Mouse (Mus musculus): ENCODE results near the gene Mpv17. TPM values are rescaled to one million over a fixed set of nuclear protein-coding genes. Genes with fewer than 3 reads are reported as not detected.

Gene Mpv17
- polyA plus RNA-seq (2015; fragmentation: Nextera tagmentation; extraction: Ambion mirVana): 79.0 and 79.3 TPM in 2 replicates

DNA sequence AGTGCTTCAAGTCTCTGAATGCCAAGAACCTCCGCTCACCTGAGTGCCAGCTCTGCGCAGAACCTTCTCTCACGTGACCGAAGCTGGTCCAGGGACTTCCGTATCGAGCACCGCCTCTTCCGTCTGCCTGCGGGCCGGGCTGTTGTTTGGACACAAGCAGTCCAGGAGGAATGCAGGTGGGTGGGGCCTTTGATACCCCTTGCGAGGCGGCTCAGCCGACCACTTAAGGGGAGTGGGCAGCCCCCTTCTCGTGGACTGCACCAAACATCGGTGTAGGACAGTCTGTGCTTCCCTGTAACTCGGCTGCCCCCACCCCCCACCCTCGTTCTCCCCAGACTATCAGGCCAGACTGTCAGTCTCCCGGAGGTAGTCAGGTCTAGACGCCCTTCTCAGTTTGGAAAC, at the start of gene Mpv17:
TSS of gene Mpv17 (minus strand) at position 100 of the 402 bp plus-strand sequence.
- under 1% methylated on average over 19 of the region's 19 CpGs for WGBS
- H3K4me3 ChIP-seq (ENCODE audit: low read length): peak within 1 kb of the TSS; percentile 68
- H3K4me2 ChIP-seq (replicated peaks; ENCODE audit: low read depth, low read length): peak within 1 kb of the TSS; percentile 93
- H3K9ac ChIP-seq (replicated peaks; ENCODE audit: low read length): peak within 1 kb of the TSS; percentile 75
- H3K9me3 ChIP-seq (ENCODE audit: low read length): no peaks in the 10 kb centered on the region
- peaks cover 24% of the 10 kb centered on the region for H3K36me3 ChIP-seq (ENCODE audit: insufficient read depth, low read length)
- ATAC-seq (ENCODE audit: low FRiP score, low TSS enrichment): peak; percentile 96
- H3K27ac ChIP-seq (ENCODE audit: low read length): peak within 1 kb of the TSS; percentile 61
- H3K27me3 ChIP-seq (ENCODE audit: insufficient read depth, low read length): no peaks in the 10 kb centered on the region
- H3K4me1 ChIP-seq (ENCODE audit: insufficient read depth, low read length): peaks cover 13% of the 10 kb centered on the region

DNA sequence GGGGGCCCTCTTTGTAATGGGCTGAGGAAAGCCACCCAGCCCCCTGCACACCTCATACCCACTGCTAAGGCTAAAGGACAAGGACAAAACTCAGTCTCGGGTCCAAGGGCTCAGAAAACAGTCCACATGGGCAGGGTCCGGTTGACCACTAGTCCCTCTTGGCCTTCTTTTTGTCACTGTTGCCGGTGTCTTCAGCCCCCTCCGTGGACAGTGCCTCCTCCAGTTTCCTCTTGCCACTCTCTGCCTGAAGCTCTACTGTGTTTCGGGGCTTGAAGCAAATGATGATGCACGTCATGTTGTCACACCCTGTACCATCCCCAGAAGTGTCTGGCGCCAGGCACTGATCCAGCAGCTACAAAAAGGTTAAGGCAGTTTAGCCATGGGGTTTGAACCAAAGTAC, 48.9 kb upstream of the Mpv17 start:
- peak overlapping the region; percentile 93; the same call in 1 of the 2 replicates for H3K27ac ChIP-seq (ENCODE audit: low read length)
- H3K9me3 ChIP-seq (ENCODE audit: low read length): peaks cover 6% of the 10 kb centered on the region
- H3K4me2 ChIP-seq (replicated peaks; ENCODE audit: low read depth, low read length): peak overlapping the region; percentile 77
- H3K4me3 ChIP-seq (ENCODE audit: low read length): peak overlapping the region; percentile 75
- ATAC-seq (ENCODE audit: low FRiP score, low TSS enrichment): no peak
- H3K36me3 ChIP-seq (ENCODE audit: insufficient read depth, low read length): peaks cover 72% of the 10 kb centered on the region
- WGBS: 87% methylated on average over 7 of the region's 7 CpGs
- no peaks in the 10 kb centered on the region for H3K27me3 ChIP-seq (ENCODE audit: insufficient read depth, low read length)
- peak overlapping the region; percentile 77; the same call in 1 of the 2 replicates for H3K9ac ChIP-seq (replicated peaks; ENCODE audit: low read length)
- H3K4me1 ChIP-seq (ENCODE audit: insufficient read depth, low read length): peaks cover 21% of the 10 kb centered on the region

DNA sequence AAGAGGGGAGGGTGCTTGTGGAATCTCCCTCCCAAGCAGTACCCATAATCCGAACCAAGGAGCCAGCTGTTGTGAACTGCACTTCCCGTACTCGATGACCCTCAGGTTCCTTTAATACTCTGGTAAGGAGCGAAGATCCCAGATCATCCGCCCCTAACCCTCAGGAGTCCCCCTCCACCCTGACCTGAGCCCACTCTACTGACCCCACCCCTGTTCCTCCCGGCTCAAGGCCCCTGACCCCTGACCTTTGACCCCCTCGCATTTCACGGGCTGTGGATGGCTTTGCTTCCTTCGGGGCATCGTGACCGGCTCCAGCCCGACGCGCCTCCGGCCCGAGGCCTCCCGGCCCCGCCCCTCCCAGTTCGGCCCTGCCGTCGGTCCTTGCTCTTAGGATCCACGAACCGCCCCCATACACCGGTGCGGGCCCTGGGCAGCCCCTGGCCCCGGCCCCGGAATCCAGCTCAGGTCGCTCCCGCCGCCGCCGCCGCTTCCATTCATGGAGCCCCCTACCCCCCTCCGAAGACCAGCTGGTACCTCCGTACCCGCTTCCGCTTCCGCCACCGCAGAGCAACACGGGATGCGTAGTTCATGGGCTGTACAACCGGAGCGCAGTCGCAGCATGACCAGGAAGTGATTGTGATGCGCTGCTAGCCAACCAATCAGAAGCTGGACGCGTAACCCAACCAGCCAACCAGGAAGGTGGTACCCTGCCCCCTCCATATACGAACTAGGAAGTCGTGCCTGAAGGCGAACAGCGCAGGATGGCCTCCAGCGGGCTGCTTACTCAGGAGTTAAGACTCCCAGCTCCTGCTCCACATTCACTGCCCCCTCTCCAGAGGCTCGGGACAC, 47.9 kb upstream of the Mpv17 start, which contains the start of gene Zfp513:
TSS of gene Zfp513 (minus strand) at position 562 of the 849 bp plus-strand sequence.
- peak; percentile 98 for ATAC-seq (ENCODE audit: low FRiP score, low TSS enrichment)

DNA sequence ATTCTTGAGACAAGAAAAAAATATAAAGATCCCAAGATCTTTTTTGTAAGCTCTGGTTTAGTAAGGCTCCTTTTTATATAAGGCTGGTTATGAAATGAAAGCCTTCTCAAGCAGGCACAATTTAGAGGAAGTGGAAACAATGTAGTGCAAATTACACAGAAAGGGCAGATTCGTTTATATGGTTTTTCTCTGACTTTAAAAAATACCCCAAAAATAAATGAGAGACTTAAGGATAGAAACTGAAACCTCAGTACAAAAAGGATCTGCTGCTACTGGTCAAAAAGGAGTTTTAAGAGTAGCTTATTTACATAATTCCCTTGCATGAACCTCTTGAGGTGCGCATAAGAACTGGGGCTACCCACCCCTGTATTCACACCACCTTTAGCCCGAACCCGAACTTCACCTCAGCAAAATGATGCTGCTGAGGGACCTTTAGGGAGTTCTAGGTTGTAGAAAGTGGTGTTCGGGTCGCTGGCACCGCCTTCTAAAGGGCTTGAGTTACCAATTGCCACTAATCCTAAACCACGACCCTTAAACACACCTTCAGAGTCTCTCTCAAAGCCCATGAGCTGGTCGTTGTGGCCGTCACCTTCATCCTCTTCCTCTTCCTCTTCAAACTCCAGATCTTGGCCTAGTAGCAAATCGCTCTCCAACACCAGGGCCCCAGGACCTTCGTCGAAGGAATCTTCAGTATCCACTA, 47.1 kb upstream of the Mpv17 start:
- peak overlapping the region; percentile 87 for H3K4me2 ChIP-seq (replicated peaks; ENCODE audit: low read depth, low read length)
- peak overlapping the region; percentile 84 for H3K9ac ChIP-seq (replicated peaks; ENCODE audit: low read length)
- H3K27ac ChIP-seq (ENCODE audit: low read length): peak overlapping the region; percentile 80
- H3K9me3 ChIP-seq (ENCODE audit: low read length): peaks cover 6% of the 10 kb centered on the region
- H3K4me1 ChIP-seq (ENCODE audit: insufficient read depth, low read length): peaks cover 21% of the 10 kb centered on the region
- H3K27me3 ChIP-seq (ENCODE audit: insufficient read depth, low read length): no peaks in the 10 kb centered on the region
- H3K36me3 ChIP-seq (ENCODE audit: insufficient read depth, low read length): peaks cover 78% of the 10 kb centered on the region
- no peak for ATAC-seq (ENCODE audit: low FRiP score, low TSS enrichment)
- WGBS: 13% methylated on average over 13 of the region's 13 CpGs
- peak overlapping the region; percentile 75 for H3K4me3 ChIP-seq (ENCODE audit: low read length)

More for the DNA sequence above, 47.9 kb upstream of the Mpv17 start, which contains the start of gene Zfp513:
- Histone ChIP-seq H3K4me2 (replicated peaks; ENCODE audit: low read depth, low read length) (peak within 1 kb of the TSS; percentile 87), H3K36me3 (ENCODE audit: insufficient read depth, low read length) (peaks cover 73% of the 10 kb centered on the region), H3K27ac (ENCODE audit: low read length) (peak within 1 kb of the TSS; percentile 93), H3K9me3 (ENCODE audit: low read length) (peaks cover 6% of the 10 kb centered on the region), H3K27me3 (ENCODE audit: insufficient read depth, low read length) (no peaks in the 10 kb centered on the region), H3K4me3 (ENCODE audit: low read length) (peak within 1 kb of the TSS; percentile 75), H3K4me1 (ENCODE audit: insufficient read depth, low read length) (peaks cover 21% of the 10 kb centered on the region), H3K9ac (replicated peaks; ENCODE audit: low read length) (peak within 1 kb of the TSS; percentile 84)
- under 1% methylated on average over 53 of the region's 53 CpGs for WGBS

DNA sequence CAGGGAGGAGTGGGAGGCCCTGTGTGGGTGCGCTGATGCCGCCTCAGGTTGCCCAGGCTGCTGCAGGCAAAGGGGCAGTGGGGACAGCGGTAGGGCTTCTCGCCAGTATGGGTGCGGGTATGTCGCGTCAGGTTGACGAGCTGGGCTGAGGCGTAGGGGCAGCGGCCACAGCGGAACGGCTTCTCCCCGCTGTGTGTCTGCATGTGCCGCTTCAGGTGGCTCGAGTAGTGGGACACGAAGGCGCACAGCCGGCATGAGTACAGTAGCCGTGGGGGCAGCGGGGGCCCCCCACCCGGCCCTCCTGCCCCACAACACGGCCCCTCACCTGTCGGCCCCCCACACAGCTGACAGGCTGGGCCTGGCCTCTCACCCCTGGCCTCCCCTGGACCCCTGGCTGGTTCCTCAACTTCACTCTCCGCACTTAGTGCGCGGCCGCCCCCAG, 46.3 kb upstream of the Mpv17 start:
- no peak overlapping the region for H3K4me3 ChIP-seq (ENCODE audit: low read length)
- peaks cover 78% of the 10 kb centered on the region for H3K36me3 ChIP-seq (ENCODE audit: insufficient read depth, low read length)
- no peaks in the 10 kb centered on the region for H3K27me3 ChIP-seq (ENCODE audit: insufficient read depth, low read length)
- H3K27ac ChIP-seq (ENCODE audit: low read length): no peak overlapping the region
- peak overlapping the region; percentile 87; the same call in 1 of the 2 replicates for H3K4me2 ChIP-seq (replicated peaks; ENCODE audit: low read depth, low read length)
- H3K9me3 ChIP-seq (ENCODE audit: low read length): peaks cover 6% of the 10 kb centered on the region
- 83% methylated on average over 27 of the region's 27 CpGs for WGBS
- peaks cover 21% of the 10 kb centered on the region for H3K4me1 ChIP-seq (ENCODE audit: insufficient read depth, low read length)
- no peak overlapping the region for H3K9ac ChIP-seq (replicated peaks; ENCODE audit: low read length)
- no peak for ATAC-seq (ENCODE audit: low FRiP score, low TSS enrichment)

DNA sequence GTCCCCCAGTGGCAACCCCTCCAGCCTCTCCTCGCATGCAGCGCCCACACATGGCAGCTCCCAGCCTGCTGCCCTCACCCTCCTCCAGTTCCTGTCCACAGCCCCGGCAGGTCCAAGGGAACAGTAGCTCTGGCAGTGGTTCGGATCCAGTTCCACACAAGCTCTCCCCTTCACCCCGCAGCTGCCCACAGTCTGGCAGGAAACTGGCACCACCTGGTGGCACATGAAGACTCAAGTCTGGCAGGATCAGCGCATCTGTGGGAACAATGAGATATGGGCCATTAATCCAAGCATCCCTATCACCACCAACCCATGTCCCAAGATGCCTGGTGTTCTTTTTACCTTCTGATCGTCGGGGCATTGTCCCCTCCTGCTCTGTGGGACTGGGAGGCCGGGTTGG, 45.8 kb upstream of the Mpv17 start:
- peaks cover 21% of the 10 kb centered on the region for H3K4me1 ChIP-seq (ENCODE audit: insufficient read depth, low read length)
- H3K27me3 ChIP-seq (ENCODE audit: insufficient read depth, low read length): no peaks in the 10 kb centered on the region
- H3K9me3 ChIP-seq (ENCODE audit: low read length): peaks cover 6% of the 10 kb centered on the region
- no peak overlapping the region for H3K4me3 ChIP-seq (ENCODE audit: low read length)
- H3K36me3 ChIP-seq (ENCODE audit: insufficient read depth, low read length): peaks cover 76% of the 10 kb centered on the region
- no peak for ATAC-seq (ENCODE audit: low FRiP score, low TSS enrichment)
- no peak overlapping the region for H3K27ac ChIP-seq (ENCODE audit: low read length)
- peak overlapping the region; percentile 17; the same call in 1 of the 2 replicates for H3K9ac ChIP-seq (replicated peaks; ENCODE audit: low read length)
- WGBS: 67% methylated on average over 9 of the region's 9 CpGs
- H3K4me2 ChIP-seq (replicated peaks; ENCODE audit: low read depth, low read length): no peak overlapping the region

DNA sequence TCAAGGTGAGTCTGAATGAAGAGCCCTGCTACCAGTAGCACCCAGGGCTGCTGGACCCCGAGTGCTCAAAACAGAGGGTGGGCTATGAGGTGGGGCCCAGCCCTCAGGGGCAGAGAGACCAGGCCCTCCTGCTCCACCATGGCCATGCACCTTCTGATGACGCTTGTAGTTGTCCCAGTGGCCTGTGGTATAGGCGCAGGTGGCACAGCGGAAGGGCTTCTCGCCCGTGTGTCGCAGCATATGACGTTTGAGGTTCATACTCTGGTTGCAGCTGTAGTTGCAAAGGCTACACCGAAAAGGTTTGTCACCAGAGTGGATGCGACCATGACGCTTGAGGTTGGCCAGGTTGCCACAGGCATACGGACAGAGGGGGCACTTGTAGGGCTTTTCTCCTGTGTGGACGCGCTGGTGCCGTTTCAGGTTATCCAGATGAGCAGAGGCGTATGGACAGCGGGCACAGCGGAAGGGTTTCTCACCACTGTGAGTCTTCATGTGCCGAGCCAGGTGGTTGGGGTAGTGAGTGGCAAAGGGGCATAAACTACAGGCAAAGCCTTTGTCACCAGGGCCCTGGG, 45.4 kb upstream of the Mpv17 start:
- Histone ChIP-seq H3K9me3 (ENCODE audit: low read length) (peaks cover 6% of the 10 kb centered on the region), H3K27ac (ENCODE audit: low read length) (no peak overlapping the region), H3K4me3 (ENCODE audit: low read length) (no peak overlapping the region), H3K27me3 (ENCODE audit: insufficient read depth, low read length) (no peaks in the 10 kb centered on the region), H3K4me2 (replicated peaks; ENCODE audit: low read depth, low read length) (no peak overlapping the region), H3K4me1 (ENCODE audit: insufficient read depth, low read length) (peaks cover 21% of the 10 kb centered on the region), H3K9ac (replicated peaks; ENCODE audit: low read length) (peak overlapping the region; percentile 17; the same call in 1 of the 2 replicates), H3K36me3 (ENCODE audit: insufficient read depth, low read length) (peaks cover 75% of the 10 kb centered on the region)
- 93% methylated on average over 19 of the region's 19 CpGs for WGBS
- no peak for ATAC-seq (ENCODE audit: low FRiP score, low TSS enrichment)

DNA sequence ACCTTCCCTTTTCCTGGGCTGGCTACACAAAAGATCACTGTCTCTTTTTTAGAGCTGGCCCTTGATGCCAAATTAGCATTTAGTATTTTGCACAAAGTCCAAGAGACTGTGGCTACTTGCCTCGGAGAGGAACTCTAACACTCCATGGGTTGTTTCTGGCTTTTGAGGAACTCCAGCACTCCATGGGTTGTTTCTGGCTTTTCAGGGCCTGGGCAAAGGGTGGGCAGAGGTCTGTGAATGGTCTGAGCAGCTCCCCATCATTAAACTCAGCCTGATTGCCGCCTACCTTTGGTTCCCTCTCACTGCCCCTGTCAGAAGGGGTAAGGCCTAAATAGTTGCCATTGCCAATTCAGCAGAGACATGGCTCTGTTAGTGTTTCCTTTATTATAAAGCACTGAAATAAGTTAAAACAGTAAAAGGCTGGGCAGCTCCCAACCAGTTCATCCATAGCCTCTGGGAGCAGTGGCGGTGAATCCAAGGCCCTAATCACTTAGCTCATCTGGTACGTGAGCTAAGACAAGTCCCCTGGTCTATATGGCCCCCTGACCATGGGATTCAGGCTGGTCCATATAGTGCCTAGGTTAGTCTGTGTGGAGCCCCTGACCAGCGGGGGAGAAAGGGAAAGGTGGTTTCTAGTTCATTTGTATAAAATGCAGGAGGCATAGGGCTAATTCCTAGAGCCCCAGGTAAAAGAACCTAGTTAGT, 44.7 kb upstream of the Mpv17 start:
- Histone ChIP-seq H3K36me3 (ENCODE audit: insufficient read depth, low read length) (peaks cover 68% of the 10 kb centered on the region), H3K9ac (replicated peaks; ENCODE audit: low read length) (no peak overlapping the region), H3K9me3 (ENCODE audit: low read length) (peaks cover 6% of the 10 kb centered on the region), H3K4me3 (ENCODE audit: low read length) (no peak overlapping the region), H3K27ac (ENCODE audit: low read length) (no peak overlapping the region), H3K4me2 (replicated peaks; ENCODE audit: low read depth, low read length) (no peak overlapping the region), H3K27me3 (ENCODE audit: insufficient read depth, low read length) (no peaks in the 10 kb centered on the region), H3K4me1 (ENCODE audit: insufficient read depth, low read length) (peaks cover 27% of the 10 kb centered on the region)
- 81% methylated on average over 5 of the region's 5 CpGs for WGBS
- no peak for ATAC-seq (ENCODE audit: low FRiP score, low TSS enrichment)

DNA sequence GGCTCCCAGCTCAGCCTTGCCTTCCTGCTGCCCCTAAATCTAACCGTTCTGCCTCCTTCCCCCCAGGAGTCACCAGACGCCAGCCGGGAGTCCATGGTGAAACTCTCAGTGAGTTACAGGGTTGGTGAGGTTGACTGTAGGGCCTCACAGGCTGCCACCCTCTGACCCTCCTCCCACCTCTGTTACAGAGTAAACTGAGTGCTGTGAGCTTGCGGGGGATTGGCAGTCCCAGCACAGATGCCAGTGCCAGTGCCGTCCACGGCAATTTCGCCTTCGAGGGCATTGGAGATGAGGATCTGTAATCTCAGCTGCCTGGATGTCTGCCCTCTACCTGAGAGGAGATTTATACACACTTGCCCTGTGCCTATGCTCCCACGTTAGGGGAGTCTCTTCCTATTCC, 44.1 kb upstream of the Mpv17 start:
- no peaks in the 10 kb centered on the region for H3K27me3 ChIP-seq (ENCODE audit: insufficient read depth, low read length)

More for the DNA sequence above, 44.1 kb upstream of the Mpv17 start:
- H3K4me1 ChIP-seq (ENCODE audit: insufficient read depth, low read length): peaks cover 29% of the 10 kb centered on the region
- no peak overlapping the region for H3K9ac ChIP-seq (replicated peaks; ENCODE audit: low read length)
- 73% methylated on average over 9 of the region's 9 CpGs for WGBS
- peaks cover 63% of the 10 kb centered on the region for H3K36me3 ChIP-seq (ENCODE audit: insufficient read depth, low read length)
- peaks cover 6% of the 10 kb centered on the region for H3K9me3 ChIP-seq (ENCODE audit: low read length)
- ATAC-seq (ENCODE audit: low FRiP score, low TSS enrichment): no peak
- H3K4me2 ChIP-seq (replicated peaks; ENCODE audit: low read depth, low read length): no peak overlapping the region
- H3K4me3 ChIP-seq (ENCODE audit: low read length): no peak overlapping the region
- no peak overlapping the region for H3K27ac ChIP-seq (ENCODE audit: low read length)

Measured in kidney, embryonic 16.5 days (tissue).